ENCODE assay signal across 24 mouse cellular contexts in the genomic region with DNA sequence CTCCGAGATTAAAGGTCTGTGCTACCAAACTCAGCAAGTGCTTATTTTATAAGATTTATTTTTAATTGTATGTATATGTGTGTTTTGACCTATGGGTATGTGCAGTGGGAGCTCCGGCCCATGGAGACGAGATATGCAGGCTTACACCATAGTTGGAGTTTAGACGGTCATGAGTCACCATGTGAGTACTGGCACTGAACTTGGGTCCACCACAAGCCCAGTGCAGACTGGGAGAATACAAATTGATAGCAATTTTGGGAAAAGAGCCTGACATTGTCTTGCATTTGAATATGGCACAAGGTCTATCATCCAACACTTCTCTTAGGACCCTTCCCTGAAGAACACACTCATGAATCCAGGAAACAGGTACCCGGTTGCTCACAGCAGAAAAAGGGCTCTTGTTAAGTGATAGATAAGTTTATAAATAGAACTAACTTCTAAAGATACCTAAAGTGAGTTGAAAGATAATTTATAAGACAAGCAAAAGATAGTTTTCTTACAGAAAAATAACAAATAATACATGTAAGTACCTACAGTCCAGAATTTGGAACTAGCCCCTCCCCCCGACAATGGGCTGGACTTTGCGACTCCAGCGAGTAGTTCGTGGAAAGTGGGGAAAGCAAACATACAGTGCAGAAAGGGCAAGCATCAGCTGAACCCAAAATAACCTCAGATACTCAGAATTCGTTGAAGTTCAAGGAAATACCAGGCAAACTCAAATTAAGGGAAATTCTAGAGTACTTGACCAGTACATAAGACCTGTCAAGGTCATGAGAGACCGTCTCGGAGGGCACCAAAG. TPM values are rescaled to one million over a fixed set of nuclear protein-coding genes. Genes with fewer than 3 reads are reported as not detected.
DNase-seq lines count a peak whose midpoint lies in the region; ATAC-seq and TF ChIP-seq lines count a peak whose summit lies in the region.
"Had no signal": no experiment of that assay in that cellular context is flagged by ENCODE, and none has a peak within 500 bp of the region (broad histone marks: within the 10 kb centered on the region; RNA-seq: fewer than 3 reads in every experiment).

No protein-coding gene starts in this region.

- peak; percentile 80 for DNase-seq in heart, adult 11 months
- no peak for DNase-seq in heart, adult 2 months
- DNase-seq in NIH3T3 (ENCODE audit: low read depth): peak; percentile 21
- DNase-seq in liver, embryonic 13.5 days: no peak
- peak; percentile 57 for DNase-seq in liver, postnatal 0 days
- DNase-seq in layer of hippocampus, adult 2 months (ENCODE audit: low spot score in 2 of 2): no peak
- DNase-seq in kidney, postnatal 25 days: no peak
- DNase-seq in MN1 (ENCODE audit: low spot score): no peak
- DNase-seq: adrenal gland, postnatal 10 days; cerebellum, adult 11-12 months; cerebellum, adult 9-10 months; cerebellum, postnatal 25 days; forebrain, postnatal 0 days; gastrocnemius, postnatal 14 days; heart, postnatal 36 days had no signal

- H3K4me1 ChIP-seq in heart, adult 2 months (ENCODE audit: control insufficient read depth, insufficient read depth, low read length): no peaks in the 10 kb centered on the region
- no peaks in the 10 kb centered on the region for H3K4me1 ChIP-seq in liver, embryonic 13.5 days (replicated peaks)
- 0 out of 2 replicates have a peak, but pooled peaks cover 5% of the 10 kb centered on the region for H3K4me1 ChIP-seq in liver, postnatal 0 days (ENCODE audit: insufficient read depth)
- H3K4me1 ChIP-seq: embryonic facial prominence, embryonic 13.5 days; forebrain, embryonic 13.5 days; heart, embryonic 13.5 days; hindbrain, embryonic 15.5 days had no signal

- intact Hi-C loops in heart, adult 2 months (cut with DNase I): loop anchor here (5.0 kb wide), 1 partner anchor 46 kb away; no protein-coding TSS in a partner anchor

- WGBS in heart, adult 2 months: 80% methylated on average over 12 of the region's 12 CpGs
- WGBS in liver, embryonic 13.5 days (ENCODE audit: insufficient replicate concordance): 81% methylated on average over 12 of the region's 12 CpGs
- 72% methylated on average over 12 of the region's 12 CpGs for WGBS in liver, postnatal 0 days (ENCODE audit: insufficient replicate concordance)

- no peaks in the 10 kb centered on the region for H3K79me2 ChIP-seq in heart, adult 2 months (replicated peaks; ENCODE audit: control insufficient read depth, insufficient read depth, low read length)

- H3K27me3 ChIP-seq in heart, adult 2 months (ENCODE audit: control insufficient read depth, insufficient read depth, low read length): no peaks in the 10 kb centered on the region
- H3K27me3 ChIP-seq in liver, embryonic 13.5 days: no peaks in the 10 kb centered on the region
- no peaks in the 10 kb centered on the region for H3K27me3 ChIP-seq in liver, postnatal 0 days (ENCODE audit: insufficient read depth, low read length)
- H3K27me3 ChIP-seq: CH12.LX; embryonic facial prominence, embryonic 13.5 days; forebrain, embryonic 13.5 days; heart, embryonic 13.5 days; hindbrain, embryonic 15.5 days had no signal

- TF ChIP-seq POLR2A in heart, adult 2 months (IDR thresholded peaks at IDR 0.05; ENCODE audit: insufficient read depth, low read depth, low read length): no peak

- ATAC-seq in liver, embryonic 13.5 days (ENCODE audit: low read depth): peak; percentile 48; the same call in 1 of the 2 replicates
- peak; percentile 88 for ATAC-seq in liver, postnatal 0 days
- ATAC-seq: forebrain, embryonic 13.5 days; forebrain, postnatal 0 days had no signal

- no peak overlapping the region for H3K27ac ChIP-seq in heart, adult 2 months
- peak overlapping the region; percentile 47; the same call in 1 of the 2 replicates for H3K27ac ChIP-seq in liver, embryonic 13.5 days
- peak overlapping the region; percentile 74 for H3K27ac ChIP-seq in liver, postnatal 0 days (ENCODE audit: low read depth)
- no peak overlapping the region for H3K27ac ChIP-seq in layer of hippocampus, adult 2 months
- H3K27ac ChIP-seq: embryonic facial prominence, embryonic 13.5 days; forebrain, embryonic 13.5 days; heart, embryonic 13.5 days; hindbrain, embryonic 15.5 days had no signal

- TF ChIP-seq CTCF in heart, adult 2 months (IDR thresholded peaks at IDR 0.05): no peak
- no peak for TF ChIP-seq CTCF in liver, postnatal 0 days (IDR thresholded peaks at IDR 0.05; ENCODE audit: low read depth)
- no peak for TF ChIP-seq CTCF in layer of hippocampus, adult 2 months (conservative IDR thresholded peaks at IDR 0.05)

- no peak overlapping the region for H3K4me2 ChIP-seq in liver, embryonic 13.5 days
- H3K4me2 ChIP-seq in liver, postnatal 0 days (ENCODE audit: low read depth, low read length): no peak overlapping the region
- H3K4me2 ChIP-seq: embryonic facial prominence, embryonic 13.5 days; forebrain, embryonic 13.5 days; heart, embryonic 13.5 days; hindbrain, embryonic 15.5 days had no signal

- H3K36me3 ChIP-seq in heart, adult 2 months (ENCODE audit: control insufficient read depth, insufficient read depth, low read length): peaks cover 10% of the 10 kb centered on the region
- H3K36me3 ChIP-seq in liver, embryonic 13.5 days: peaks cover 41% of the 10 kb centered on the region
- H3K36me3 ChIP-seq in liver, postnatal 0 days (replicated peaks; ENCODE audit: insufficient read depth, low read length): peaks cover 33% of the 10 kb centered on the region

- H3K4me3 ChIP-seq in heart, adult 2 months: no peak overlapping the region
- H3K4me3 ChIP-seq in liver, embryonic 13.5 days (replicated peaks): no peak overlapping the region
- no peak overlapping the region for H3K4me3 ChIP-seq in liver, postnatal 0 days (ENCODE audit: low read depth, low read length)
- H3K4me3 ChIP-seq in layer of hippocampus, adult 2 months: no peak overlapping the region
- H3K4me3 ChIP-seq: embryonic facial prominence, embryonic 13.5 days; forebrain, embryonic 13.5 days; heart, embryonic 13.5 days; hindbrain, embryonic 15.5 days had no signal

- H3K9me3 ChIP-seq in liver, embryonic 13.5 days (replicated peaks): no peaks in the 10 kb centered on the region
- H3K9me3 ChIP-seq in liver, postnatal 0 days (ENCODE audit: low read length): no peaks in the 10 kb centered on the region
- H3K9me3 ChIP-seq: embryonic facial prominence, embryonic 13.5 days; forebrain, embryonic 13.5 days; heart, embryonic 13.5 days; hindbrain, embryonic 15.5 days had no signal

- TF ChIP-seq EP300 in heart, adult 2 months (IDR thresholded peaks at IDR 0.05; ENCODE audit: insufficient read depth, low read depth, low read length): no peak
- TF ChIP-seq EP300 in liver, postnatal 0 days (IDR thresholded peaks at IDR 0.05; ENCODE audit: low read depth): peak; percentile 77

- H3K9ac ChIP-seq in heart, adult 2 months (ENCODE audit: low read depth, low read length): no peak overlapping the region
- H3K9ac ChIP-seq in liver, embryonic 13.5 days: no peak overlapping the region
- no peak overlapping the region for H3K9ac ChIP-seq in liver, postnatal 0 days (replicated peaks)
- H3K9ac ChIP-seq: embryonic facial prominence, embryonic 13.5 days; forebrain, embryonic 13.5 days; forebrain, postnatal 0 days; heart, embryonic 13.5 days; hindbrain, embryonic 15.5 days had no signal

RNA-seq across cellular contexts. Expression of a gene that starts 17.6 kb away (rescaled TPM):
- total RNA-seq in heart, adult 2 months (2021): under 1 TPM in 1 of 2 experiments, not detected in 1; 0.20 TPM
- 0.12 and 0.20 TPM in 2 replicates for polyA plus RNA-seq in heart, adult 2 months (2012; rRNA removed)
- not detected in 2 replicates for polyA plus RNA-seq in liver, embryonic 13.5 days (2015; fragmentation: Nextera tagmentation; extraction: Ambion mirVana)
- polyA plus RNA-seq in liver, postnatal 0 days (2015; fragmentation: Nextera tagmentation; extraction: Ambion mirVana): not detected in 2 replicates
- total RNA-seq in layer of hippocampus, adult 2 months (2021): not detected
- total RNA-seq: forebrain, postnatal 0 days; gastrocnemius, adult 18-20 months; gastrocnemius, postnatal 14 days had no signal
- polyA plus RNA-seq: brain, embryonic 14.5 days; cortical plate, adult 2 months; embryonic facial prominence, embryonic 13.5 days; forebrain, embryonic 13.5 days; forebrain, postnatal 0 days; hindbrain, embryonic 11.5 days; hindbrain, embryonic 15.5 days had no signal

RNA-seq across cellular contexts. Expression of a gene that starts 32.8 kb away (rescaled TPM):
- total RNA-seq in heart, adult 2 months (2021): 1,000 to 10,000 TPM; 1,981 to 2,338 TPM
- 1,187 and 1,731 TPM in 2 replicates for polyA plus RNA-seq in heart, adult 2 months (2012; rRNA removed)
- polyA plus RNA-seq in liver, embryonic 13.5 days (2015; fragmentation: Nextera tagmentation; extraction: Ambion mirVana): 124 and 143 TPM in 2 replicates
- polyA plus RNA-seq in liver, postnatal 0 days (2015; fragmentation: Nextera tagmentation; extraction: Ambion mirVana): 421 and 447 TPM in 2 replicates
- 10 to 100 TPM; 88.4 to 93.2 TPM for total RNA-seq in layer of hippocampus, adult 2 months (2021)

RNA-seq across cellular contexts. Expression of a gene that starts 32.9 kb away (rescaled TPM):
- total RNA-seq in heart, adult 2 months (2021): 1,000 to 10,000 TPM; 1,174 to 1,333 TPM
- polyA plus RNA-seq in heart, adult 2 months (2012; rRNA removed): 367 and 592 TPM in 2 replicates
- polyA plus RNA-seq in liver, embryonic 13.5 days (2015; fragmentation: Nextera tagmentation; extraction: Ambion mirVana): 79.5 and 91.8 TPM in 2 replicates
- 224 and 228 TPM in 2 replicates for polyA plus RNA-seq in liver, postnatal 0 days (2015; fragmentation: Nextera tagmentation; extraction: Ambion mirVana)
- total RNA-seq in layer of hippocampus, adult 2 months (2021): 10 to 100 TPM; 77.8 to 80.9 TPM

RNA-seq across cellular contexts. Expression of a gene that starts 44.5 kb away (rescaled TPM):
- 10 to 100 TPM; 13.9 to 16.1 TPM for total RNA-seq in heart, adult 2 months (2021)
- 17.9 and 31.4 TPM in 2 replicates for polyA plus RNA-seq in heart, adult 2 months (2012; rRNA removed)
- 14.0 and 21.3 TPM in 2 replicates for polyA plus RNA-seq in liver, embryonic 13.5 days (2015; fragmentation: Nextera tagmentation; extraction: Ambion mirVana)
- 9.3 and 9.8 TPM in 2 replicates for polyA plus RNA-seq in liver, postnatal 0 days (2015; fragmentation: Nextera tagmentation; extraction: Ambion mirVana)
- 10 to 100 TPM; 34.9 to 35.3 TPM for total RNA-seq in layer of hippocampus, adult 2 months (2021)

Comparison
In these comparisons a context has a peak if more than half of its experiments do, and no peak if none do; other contexts are left out.
1. DNase-seq: peak in heart, adult 11 months (single experiment), NIH3T3 (single experiment) and liver, postnatal 0 days (single experiment); none in heart, adult 2 months (0 of 2), liver, embryonic 13.5 days (single experiment), layer of hippocampus, adult 2 months (0 of 2), kidney, postnatal 25 days (0 of 2) and MN1 (single experiment).
2. H3K27ac ChIP-seq: peak in liver, embryonic 13.5 days (single experiment) and liver, postnatal 0 days (single experiment); none in heart, adult 2 months (single experiment) and layer of hippocampus, adult 2 months (single experiment).